Mouse (Mus musculus) MEL (cell line): ENCODE measurements at regions not wholly inside any gene's neighbourhood (a gene's known extent, or its start where the extent isn't known, plus 50 kb on each side); places are given as distances from the start of the nearest gene placed in this dataset.

Experiments used
- DNase-seq: peaks from one replicate; pipeline ENCODE4 v3.0.0; 2011; ENCODE audit warnings: low read depth, low spot score
- H3K27ac ChIP-seq: 2 replicates; pipeline ENCODE4 v1.5.1; 2012; ENCODE audit warnings: low read depth, mild to moderate bottlenecking, control low read depth, low read length, moderate library complexity; ENCODE audit not compliant: control insufficient read depth
- H3K27me3 ChIP-seq, 2 experiments: fragments of 150-350 bp in 1 of 2; sonication (generic) in 1 of 2; 2 replicates each; pipeline ENCODE4 v1.6.1; 2012; ENCODE audit warnings: low read length in 2 of 2, mild to moderate bottlenecking in 2 of 2, improper control_type of control experiment in 1 of 2, moderate library complexity in 1 of 2; ENCODE audit not compliant: insufficient read depth in 2 of 2, control insufficient read depth in 1 of 2
- H3K36me3 ChIP-seq, 2 experiments: 2 replicates each; pipeline ENCODE4 v1.6.1; 2012 to 2014; ENCODE audit warnings: low read length in 2 of 2, improper control_type of control experiment in 1 of 2, inconsistent platforms in 1 of 2, mild to moderate bottlenecking in 1 of 2; ENCODE audit not compliant: insufficient read depth in 2 of 2, control insufficient read depth in 1 of 2
- H3K4me1 ChIP-seq, 2 experiments: fragments of 150-350 bp in 1 of 2; sonication (generic) in 1 of 2; 2 replicates each; pipeline ENCODE4 v1.6.1; 2012; ENCODE audit warnings: low read length in 2 of 2, improper control_type of control experiment in 1 of 2, mild to moderate bottlenecking in 1 of 2; ENCODE audit not compliant: insufficient read depth in 2 of 2, control insufficient read depth in 1 of 2
- H3K4me3 ChIP-seq, 2 experiments: fragments of 150-350 bp in 1 of 2; sonication (generic) in 1 of 2; 2 replicates each; pipeline ENCODE4 v1.5.1; 2012; ENCODE audit warnings: low read depth in 2 of 2, low read length in 2 of 2, mild to moderate bottlenecking in 2 of 2, moderate library complexity in 2 of 2, control low read depth in 1 of 2, improper control_type of control experiment in 1 of 2; ENCODE audit not compliant: control insufficient read depth in 1 of 2, insufficient read depth in 1 of 2
- H3K79me2 ChIP-seq: 2 replicates; pipeline ENCODE4 v1.6.1; 2012; ENCODE audit warnings: mild to moderate bottlenecking, low read length, moderate library complexity; ENCODE audit not compliant: control insufficient read depth, poor library complexity, insufficient read depth
- H3K9ac ChIP-seq: 2 replicates; pipeline ENCODE4 v1.6.1; 2012; ENCODE audit warnings: low read depth, mild to moderate bottlenecking, control low read depth, low read length, moderate library complexity; ENCODE audit not compliant: control insufficient read depth, poor library complexity, severe bottlenecking
- H3K9me3 ChIP-seq: fragments of 150-350 bp; sonication (generic); replicated peaks from 2 replicates; pipeline ENCODE4 v1.6.1; 2012; ENCODE audit warnings: mild to moderate bottlenecking, low read length, improper control_type of control experiment, moderate library complexity; ENCODE audit not compliant: insufficient read depth
- CHD2 ChIP-seq: IDR thresholded peaks from 2 replicates; pipeline ENCODE4 v1.6.1; 2011; ENCODE audit warnings: low read length, improper control_type of control experiment
- CTCF ChIP-seq, 3 experiments: IDR thresholded peaks in 2 of 3; conservative IDR thresholded peaks in 1 of 3; 2 replicates each; pipeline ENCODE4 v1.5.1; 2011 to 2012; ENCODE audit warnings: low read length in 3 of 3, low read depth in 2 of 3, mild to moderate bottlenecking in 2 of 3, improper control_type of control experiment in 1 of 3, inconsistent platforms in 1 of 3, mixed read lengths in 1 of 3, moderate library complexity in 1 of 3; ENCODE audit not compliant: control insufficient read depth in 1 of 3, insufficient read depth in 1 of 3, poor library complexity in 1 of 3, severe bottlenecking in 1 of 3
- ETS1 ChIP-seq: IDR thresholded peaks from 2 replicates; pipeline ENCODE4 v1.6.1; 2012; ENCODE audit warnings: low read depth, mild to moderate bottlenecking, inconsistent platforms, low read length, improper control_type of control experiment, moderate library complexity
- JUND ChIP-seq: IDR thresholded peaks from 2 replicates; pipeline ENCODE4 v1.6.1; 2011; ENCODE audit warnings: low read depth, mild to moderate bottlenecking, improper control_type of control experiment, low read length
- KAT2A ChIP-seq: conservative IDR thresholded peaks from 2 replicates; pipeline ENCODE4 v1.6.1; 2012; ENCODE audit warnings: low read depth, low read length, improper control_type of control experiment, inconsistent platforms
- MAX ChIP-seq: IDR thresholded peaks from 2 replicates; pipeline ENCODE4 v1.6.1; 2011; ENCODE audit warnings: low read length, improper control_type of control experiment
- MEF2A ChIP-seq: IDR thresholded peaks from 2 replicates; pipeline ENCODE4 v1.6.1; 2014; ENCODE audit warnings: low read depth, mild to moderate bottlenecking, inconsistent platforms, low read length, improper control_type of control experiment; ENCODE audit not compliant: poor library complexity, insufficient replicate concordance, severe bottlenecking; ENCODE audit errors: extremely low read depth
- POLR2A ChIP-seq, 2 experiments: IDR thresholded peaks; 2 replicates each; pipeline ENCODE4 v1.6.1; 2011 to 2012; ENCODE audit warnings: low read length in 2 of 2, mild to moderate bottlenecking in 2 of 2, control low read depth in 1 of 2, improper control_type of control experiment in 1 of 2, low read depth in 1 of 2, moderate library complexity in 1 of 2; ENCODE audit not compliant: control insufficient read depth in 1 of 2, insufficient read depth in 1 of 2, poor library complexity in 1 of 2
- POLR2AphosphoS2 ChIP-seq: IDR thresholded peaks from 2 replicates; pipeline ENCODE4 v1.6.1; 2011; ENCODE audit warnings: low read length, improper control_type of control experiment
- RAD21 ChIP-seq: IDR thresholded peaks from 2 replicates; pipeline ENCODE4 v1.6.1; 2011; ENCODE audit warnings: mild to moderate bottlenecking, low read depth, low read length, improper control_type of control experiment
- RCOR1 ChIP-seq: IDR thresholded peaks from 2 replicates; pipeline ENCODE4 v1.6.1; 2012; ENCODE audit warnings: low read depth, mild to moderate bottlenecking, inconsistent platforms, low read length, improper control_type of control experiment
- SIN3A ChIP-seq: IDR thresholded peaks from 2 replicates; pipeline ENCODE4 v1.6.1; 2012; ENCODE audit warnings: low read length, improper control_type of control experiment, inconsistent platforms
- SMC3 ChIP-seq: IDR thresholded peaks from 2 replicates; pipeline ENCODE4 v1.6.1; 2011; ENCODE audit warnings: low read depth, low read length, improper control_type of control experiment
- TBP ChIP-seq: IDR thresholded peaks from 2 replicates; pipeline ENCODE4 v1.8.0; 2011; ENCODE audit warnings: low read depth, low read length, improper control_type of control experiment
- UBTF ChIP-seq: IDR thresholded peaks from 2 replicates; pipeline ENCODE4 v1.6.1; 2012; ENCODE audit warnings: low read depth, mild to moderate bottlenecking, inconsistent platforms, low read length, improper control_type of control experiment, moderate library complexity, borderline replicate concordance; ENCODE audit not compliant: insufficient read depth
- USF2 ChIP-seq, 2 experiments: IDR thresholded peaks; 2 replicates each; pipeline ENCODE4 v1.6.1; 2011 to 2012; ENCODE audit warnings: improper control_type of control experiment in 2 of 2, low read length in 2 of 2, borderline replicate concordance in 1 of 2, inconsistent platforms in 1 of 2, low read depth in 1 of 2, mild to moderate bottlenecking in 1 of 2; ENCODE audit not compliant: insufficient read depth in 1 of 2
- ZC3H11A ChIP-seq: IDR thresholded peaks from 2 replicates; pipeline ENCODE4 v1.6.1; 2012; ENCODE audit warnings: low read depth, mild to moderate bottlenecking, inconsistent platforms, low read length, improper control_type of control experiment
- ZMIZ1 ChIP-seq: IDR thresholded peaks from 2 replicates; pipeline ENCODE4 v1.6.1; 2012; ENCODE audit warnings: low read depth, mild to moderate bottlenecking, inconsistent platforms, low read length, improper control_type of control experiment, moderate library complexity

DNA sequence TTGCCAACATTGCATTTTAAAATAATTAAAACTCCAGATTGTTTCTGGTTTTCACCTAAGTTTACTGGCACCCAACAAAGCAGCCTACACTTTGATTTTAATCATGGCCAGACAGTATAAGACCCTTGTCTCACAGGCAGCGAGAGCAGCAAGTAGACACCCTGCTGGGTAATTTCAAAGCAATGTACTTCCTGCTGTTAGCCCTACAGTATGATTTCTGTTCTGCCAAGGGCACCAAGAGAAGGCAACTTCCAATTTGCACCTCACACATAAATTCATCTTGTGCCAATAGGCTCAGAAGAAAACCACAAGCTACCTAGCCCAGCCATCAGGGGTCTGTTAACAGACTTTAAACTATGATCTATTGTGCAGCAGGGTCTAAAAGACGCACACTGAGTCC lies 186.7 kb upstream of the Hand2 start:
- no peak overlapping the region for H3K9ac ChIP-seq
- H3K27ac ChIP-seq, result no peak overlapping the region
- no peaks in the 10 kb centered on the region for H3K79me2 ChIP-seq
- H3K36me3 ChIP-seq, result no peaks in the 10 kb centered on the region
- DNase-seq, result no peak
- no peaks in the 10 kb centered on the region for H3K4me1 ChIP-seq
- TF ChIP-seq CHD2 (no peak), MAX (no peak), JUND (no peak)
- H3K9me3 ChIP-seq, result no peaks in the 10 kb centered on the region
- no peaks in the 10 kb centered on the region for H3K27me3 ChIP-seq
- H3K4me3 ChIP-seq, result no peak overlapping the region

DNA sequence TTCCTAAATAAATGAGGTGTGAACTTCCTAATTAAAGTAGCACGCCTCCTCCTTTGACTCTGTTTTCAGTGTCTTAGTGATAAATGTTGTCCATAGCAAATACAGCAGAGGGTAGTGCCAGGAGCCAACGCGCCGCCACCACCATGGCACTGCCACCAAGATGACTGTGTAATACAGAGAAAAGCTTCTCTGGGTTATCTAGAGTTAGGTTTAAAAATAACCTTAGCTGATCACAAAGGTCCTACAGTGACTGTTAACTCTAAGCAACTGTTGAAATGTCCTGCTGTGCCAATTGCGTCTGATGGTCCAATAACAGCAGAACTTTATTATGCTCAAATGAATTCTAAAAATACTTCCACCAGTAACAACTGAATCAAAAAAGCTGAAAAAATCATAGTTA lies 186.1 kb upstream of the Hand2 start:
- H3K27ac ChIP-seq, result no peak overlapping the region
- H3K9me3 ChIP-seq, result no peaks in the 10 kb centered on the region
- H3K4me3 ChIP-seq, result no peak overlapping the region
- H3K27me3 ChIP-seq, result no peaks in the 10 kb centered on the region
- TF ChIP-seq CTCF (IDR thresholded peaks at IDR 0.05 in 2 of 3, conservative IDR thresholded peaks at IDR 0.05 in 1 of 3; ENCODE audit: control insufficient read depth in 1 of 3, insufficient read depth in 1 of 3, low read depth in 2 of 3, low read length in 3 of 3, poor library complexity in 1 of 3, severe bottlenecking in 1 of 3), result no peak
- H3K36me3 ChIP-seq, result no peaks in the 10 kb centered on the region
- H3K79me2 ChIP-seq, result no peaks in the 10 kb centered on the region
- DNase-seq, result no peak
- H3K4me1 ChIP-seq, result no peaks in the 10 kb centered on the region
- H3K9ac ChIP-seq, result no peak overlapping the region

DNA sequence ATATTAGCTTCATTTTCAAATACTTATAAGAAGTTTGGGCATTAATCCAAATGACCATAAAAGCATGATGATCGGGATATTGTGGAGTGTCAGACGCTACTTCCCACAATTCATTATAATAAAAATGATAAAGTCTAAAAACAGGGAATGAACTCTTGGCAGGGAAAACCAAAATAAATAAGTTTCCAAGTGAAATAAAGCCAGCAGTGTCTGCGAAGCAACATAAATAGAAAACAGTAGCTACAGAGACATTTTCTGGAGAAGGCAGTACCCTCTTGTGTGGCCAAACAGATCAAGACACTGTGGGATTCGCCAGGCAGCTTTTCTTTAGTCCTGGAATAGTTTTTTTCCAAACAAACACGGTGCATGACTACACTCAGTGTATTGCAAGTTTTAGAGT lies 172.7 kb upstream of the Hand2 start:
- Histone ChIP-seq H3K27me3 (no peaks in the 10 kb centered on the region), H3K9ac (no peak overlapping the region), H3K4me3 (no peak overlapping the region), H3K79me2 (no peaks in the 10 kb centered on the region), H3K4me1 (no peaks in the 10 kb centered on the region), H3K36me3 (no peaks in the 10 kb centered on the region), H3K9me3 (no peaks in the 10 kb centered on the region), H3K27ac (no peak overlapping the region)
- TF ChIP-seq POLR2A (IDR thresholded peaks at IDR 0.05; ENCODE audit: control insufficient read depth in 1 of 2, insufficient read depth in 1 of 2, low read depth in 1 of 2, low read length in 2 of 2, poor library complexity in 1 of 2) (no peak), RAD21 (no peak), ZC3H11A (no peak), KAT2A (no peak), SMC3 (no peak), TBP (no peak)
- no peak for DNase-seq

DNA sequence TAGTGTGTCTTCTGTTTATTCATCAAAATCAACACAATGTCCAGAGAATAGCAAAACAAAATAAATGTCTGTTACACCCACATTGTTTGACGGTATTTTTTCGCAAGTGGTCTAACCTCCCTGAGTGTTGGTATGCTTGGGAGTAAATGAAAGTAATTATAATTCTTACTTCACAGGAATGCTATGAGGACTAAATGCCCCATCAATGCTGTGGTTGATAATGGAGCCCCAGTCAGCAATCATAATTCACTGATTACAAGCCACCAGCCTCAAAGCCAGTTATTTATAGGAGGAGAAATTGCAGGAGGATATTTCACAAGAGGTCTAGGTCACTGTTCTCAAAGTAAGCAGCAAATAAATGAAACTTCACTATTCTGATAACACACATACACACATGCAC lies 129.6 kb upstream of the Hand2 start:
- TF ChIP-seq UBTF (no peak), MEF2A (no peak), SIN3A (no peak), RCOR1 (no peak), JUND (no peak), ZMIZ1 (no peak), USF2 (IDR thresholded peaks at IDR 0.05; ENCODE audit: borderline replicate concordance in 1 of 2, insufficient read depth in 1 of 2, low read depth in 1 of 2, low read length in 2 of 2) (no peak), POLR2AphosphoS2 (no peak), ETS1 (no peak)
- TF ChIP-seq, all 39 proteins: peak for 0
- H3K27ac ChIP-seq, result no peak overlapping the region
- no peak overlapping the region for H3K4me3 ChIP-seq
- no peak for DNase-seq
- H3K27me3 ChIP-seq, result no peaks in the 10 kb centered on the region
- H3K9ac ChIP-seq, result no peak overlapping the region
- no peaks in the 10 kb centered on the region for H3K4me1 ChIP-seq
- no peaks in the 10 kb centered on the region for H3K79me2 ChIP-seq
- H3K9me3 ChIP-seq, result no peaks in the 10 kb centered on the region
- H3K36me3 ChIP-seq, result no peaks in the 10 kb centered on the region
